ENCODE assay signal across 18 mouse cellular contexts in the genomic region with DNA sequence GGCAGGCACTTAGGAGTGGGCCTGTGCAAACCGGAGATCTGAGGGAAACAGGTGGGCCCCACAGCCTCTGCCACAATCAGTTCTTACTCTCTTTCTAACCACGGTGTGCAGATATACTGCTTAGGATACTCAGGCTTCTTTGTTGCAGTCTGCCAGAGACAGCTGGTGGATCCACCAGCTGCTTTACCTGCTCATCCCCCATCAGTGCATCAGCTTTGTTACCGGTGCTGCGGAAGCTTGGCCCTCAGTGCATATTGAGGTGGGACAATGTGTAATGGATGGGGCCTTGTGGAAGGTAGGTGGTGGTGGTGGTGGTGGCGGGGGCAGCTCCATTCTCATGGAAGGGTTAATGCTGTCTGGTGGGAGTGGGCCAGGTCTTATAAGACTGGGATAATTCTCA. TPM values are rescaled to one million over a fixed set of nuclear protein-coding genes. Genes with fewer than 3 reads are reported as not detected.
DNase-seq lines count a peak whose midpoint lies in the region; ATAC-seq and TF ChIP-seq lines count a peak whose summit lies in the region.
"Had no signal": no experiment of that assay in that cellular context is flagged by ENCODE, and none has a peak within 500 bp of the region (broad histone marks: within the 10 kb centered on the region; RNA-seq: fewer than 3 reads in every experiment).

No protein-coding gene starts in this region.

- no peak for TF ChIP-seq CTCF in C2C12 (IDR thresholded peaks at IDR 0.05; ENCODE audit: control insufficient read depth, insufficient read depth, insufficient read length)
- TF ChIP-seq CTCF in embryonic fibroblast, embryonic 13.5 days (IDR thresholded peaks at IDR 0.05; ENCODE audit: borderline replicate concordance, insufficient read depth, low read length), result no peak

- DNase-seq in heart, adult 11 months, result peak; percentile 77
- no peak for DNase-seq in heart, embryonic 10.5 days (ENCODE audit: low spot score)
- no peak for DNase-seq in frontal cortex, postnatal 36 days (ENCODE audit: low spot score in 2 of 2)
- DNase-seq in forebrain, embryonic 11.5 days (ENCODE audit: low spot score), result no peak
- DNase-seq: adrenal gland, adult 8-10 months; adrenal gland, postnatal 25 days; B cell, adult 2 months; cerebellum, adult 11 months; cerebellum, adult 11-12 months; cerebellum, adult 18-20 months had no signal

- no peaks in the 10 kb centered on the region for H3K79me2 ChIP-seq in C2C12 (ENCODE audit: control insufficient read depth, insufficient read depth)
- H3K79me2 ChIP-seq in myocyte (ENCODE audit: control insufficient read depth, insufficient read depth), result no peaks in the 10 kb centered on the region

- peaks cover 18% of the 10 kb centered on the region for H3K4me1 ChIP-seq in heart, embryonic 10.5 days
- H3K4me1 ChIP-seq in embryonic fibroblast, embryonic 13.5 days (ENCODE audit: control insufficient read depth, insufficient read depth, low read length), result peaks cover 40% of the 10 kb centered on the region
- peaks cover 19% of the 10 kb centered on the region for H3K4me1 ChIP-seq in forebrain, embryonic 16.5 days (replicated peaks; ENCODE audit: control insufficient read depth, insufficient read depth, low read length)
- H3K4me1 ChIP-seq in forebrain, embryonic 11.5 days (replicated peaks; ENCODE audit: control insufficient read depth, insufficient read depth, low read length), result 0 out of 2 replicates have a peak, but pooled peaks cover 5% of the 10 kb centered on the region

- H3ac ChIP-seq in C2C12 (ENCODE audit: control insufficient read depth, insufficient read length, low read depth) (no peak overlapping the region), myocyte (ENCODE audit: control insufficient read depth, insufficient read length) (no peak overlapping the region)

- H3K4me3 ChIP-seq in heart, embryonic 10.5 days, result no peak overlapping the region
- no peak overlapping the region for H3K4me3 ChIP-seq in C2C12 (ENCODE audit: insufficient read depth, poor library complexity, severe bottlenecking)
- H3K4me3 ChIP-seq in embryonic fibroblast, embryonic 13.5 days (ENCODE audit: insufficient read depth, low read length), result no peak overlapping the region
- no peak overlapping the region for H3K4me3 ChIP-seq in myocyte
- no peak overlapping the region for H3K4me3 ChIP-seq in forebrain, embryonic 16.5 days (replicated peaks; ENCODE audit: low read length)
- H3K4me3 ChIP-seq in forebrain, embryonic 11.5 days (ENCODE audit: low read depth, low read length), result no peak overlapping the region

- no peak for ATAC-seq in forebrain, embryonic 16.5 days
- no peak for ATAC-seq in forebrain, embryonic 11.5 days (replicated peaks; ENCODE audit: low FRiP score)
- ATAC-seq: activated CD4-positive, CD25-positive, alpha-beta regulatory T cell, adult 4 months; CD4-positive, CD25-positive, alpha-beta regulatory T cell, adult 4 months had no signal

- H3K27ac ChIP-seq in heart, embryonic 10.5 days, result no peak overlapping the region
- peak overlapping the region; percentile 75 for H3K27ac ChIP-seq in embryonic fibroblast, embryonic 13.5 days (ENCODE audit: insufficient read depth, low read length)
- H3K27ac ChIP-seq in forebrain, embryonic 16.5 days (ENCODE audit: low read length), result no peak overlapping the region
- no peak overlapping the region for H3K27ac ChIP-seq in forebrain, embryonic 11.5 days (ENCODE audit: low read depth, low read length)

- no peak overlapping the region for H3K9ac ChIP-seq in forebrain, embryonic 16.5 days (replicated peaks; ENCODE audit: low read depth, low read length)
- no peak overlapping the region for H3K9ac ChIP-seq in forebrain, embryonic 11.5 days (ENCODE audit: low read length)

- no peak for TF ChIP-seq POLR2A in embryonic fibroblast, embryonic 13.5 days (IDR thresholded peaks at IDR 0.05; ENCODE audit: low read depth, low read length)
- no peak for TF ChIP-seq POLR2A in myocyte (IDR thresholded peaks at IDR 0.05; ENCODE audit: insufficient read length, low read depth)

- peaks cover 98% of the 10 kb centered on the region for H3K27me3 ChIP-seq in heart, embryonic 10.5 days (ENCODE audit: insufficient read depth, poor library complexity, severe bottlenecking)
- H3K27me3 ChIP-seq in C2C12 (ENCODE audit: control insufficient read depth, insufficient read depth, insufficient read length) (no peaks in the 10 kb centered on the region), myocyte (ENCODE audit: control insufficient read depth, insufficient read depth, insufficient read length) (no peaks in the 10 kb centered on the region)
- peaks cover 37% of the 10 kb centered on the region for H3K27me3 ChIP-seq in forebrain, embryonic 16.5 days (replicated peaks; ENCODE audit: control insufficient read depth, insufficient read depth, low read length)
- H3K27me3 ChIP-seq in forebrain, embryonic 11.5 days (ENCODE audit: control insufficient read depth, insufficient read depth, low read length), result peaks cover 30% of the 10 kb centered on the region
- H3K27me3 ChIP-seq: Patski had no signal

- H3K36me3 ChIP-seq in heart, embryonic 10.5 days, result no peaks in the 10 kb centered on the region
- no peaks in the 10 kb centered on the region for H3K36me3 ChIP-seq in C2C12 (ENCODE audit: control insufficient read depth, insufficient read depth)
- no peaks in the 10 kb centered on the region for H3K36me3 ChIP-seq in myocyte (ENCODE audit: control insufficient read depth, insufficient read depth)
- H3K36me3 ChIP-seq in forebrain, embryonic 16.5 days (ENCODE audit: control insufficient read depth, insufficient read depth), result no peaks in the 10 kb centered on the region
- no peaks in the 10 kb centered on the region for H3K36me3 ChIP-seq in forebrain, embryonic 11.5 days (ENCODE audit: control insufficient read depth, insufficient read depth, low read length)
- H3K36me3 ChIP-seq: G1E had no signal

- no peaks in the 10 kb centered on the region for H3K79me3 ChIP-seq in C2C12 (ENCODE audit: low read depth)

- peak overlapping the region; percentile 45 for H3K4me2 ChIP-seq in myocyte (ENCODE audit: low read depth)
- H3K4me2 ChIP-seq in forebrain, embryonic 16.5 days (ENCODE audit: low read length), result no peak overlapping the region
- H3K4me2 ChIP-seq in forebrain, embryonic 11.5 days (ENCODE audit: low read depth, low read length, severe bottlenecking), result no peak overlapping the region

- no peaks in the 10 kb centered on the region for H3K9me3 ChIP-seq in heart, embryonic 10.5 days
- H3K9me3 ChIP-seq in forebrain, embryonic 16.5 days (ENCODE audit: control insufficient read depth, low read length), result no peaks in the 10 kb centered on the region
- no peaks in the 10 kb centered on the region for H3K9me3 ChIP-seq in forebrain, embryonic 11.5 days (ENCODE audit: control insufficient read depth, low read length)
- H3K9me3 ChIP-seq: G1E had no signal

- WGBS in heart, embryonic 10.5 days, result 73% methylated on average over 5 of the region's 5 CpGs
- 88% methylated on average over 5 of the region's 5 CpGs for WGBS in forebrain, embryonic 16.5 days
- WGBS in forebrain, embryonic 11.5 days, result 86% methylated on average over 5 of the region's 5 CpGs

TF ChIP-seq in C2C12, 6 proteins besides CTCF, POLR2A, EP300 and RAD21:
- TF ChIP-seq MYOD1 (IDR thresholded peaks at IDR 0.05; ENCODE audit: control insufficient read depth, insufficient read length, low read depth) (peak; percentile 20), MYOG (IDR thresholded peaks at IDR 0.05; ENCODE audit: control insufficient read depth, extremely low read depth, insufficient read length) (no peak)

TF ChIP-seq in myocyte, 11 proteins besides CTCF, POLR2A, EP300 and RAD21:
- TF ChIP-seq REST (IDR thresholded peaks at IDR 0.05; ENCODE audit: insufficient read depth, insufficient read length) (no peak), TCF3 (IDR thresholded peaks at IDR 0.05; ENCODE audit: insufficient read length, low read depth) (no peak), MAX (IDR thresholded peaks at IDR 0.05; ENCODE audit: low read depth) (no peak), TCF12 (IDR thresholded peaks at IDR 0.05; ENCODE audit: insufficient read depth, poor library complexity, severe bottlenecking) (no peak), POLR2AphosphoS2 (IDR thresholded peaks at IDR 0.05; ENCODE audit: insufficient read length, low read depth) (no peak), MYOG (IDR thresholded peaks at IDR 0.05; ENCODE audit: control insufficient read depth in 1 of 3, insufficient read depth in 1 of 3, insufficient read length in 2 of 3, low read depth in 2 of 3) (peak in 1 of 3 experiments; percentile 4), MYOD1 (IDR thresholded peaks at IDR 0.05; ENCODE audit: control insufficient read depth in 1 of 3, insufficient read length in 2 of 3, low read depth in 2 of 3) (peak in 2 of 3 experiments; percentile 39 to 50)

RNA-seq across cellular contexts. Expression of a gene that starts 13.0 kb away (rescaled TPM):
- 0.21 and 0.59 TPM in 2 replicates for polyA plus RNA-seq in heart, embryonic 10.5 days (2016; fragmentation: Nextera tagmentation; extraction: Ambion mirVana)
- polyA plus RNA-seq in C2C12 (2012; fragmentation: generic; extraction: Trizol), result 1.7 TPM
- 9.2 and 10.5 TPM in 2 replicates for polyA plus RNA-seq in embryonic fibroblast, embryonic 13.5 days (2011; ENCODE audit: insufficient read length, low read depth, missing spikeins)
- polyA plus RNA-seq in myocyte (2012; fragmentation: generic; extraction: Trizol), result 1.4 TPM
- polyA plus RNA-seq in forebrain, embryonic 16.5 days (2015; fragmentation: Nextera tagmentation; extraction: Ambion mirVana), result 0.10 TPM in 1 of 2 replicates, not detected in the other
- polyA plus RNA-seq in forebrain, embryonic 11.5 days (2014; fragmentation: Nextera tagmentation; extraction: Ambion mirVana), result not detected in 2 replicates
- polyA plus RNA-seq: activated CD4-positive, CD25-positive, alpha-beta regulatory T cell, adult 4 months; CD4-positive, CD25-positive, alpha-beta regulatory T cell, adult 4 months; G1E had no signal

RNA-seq across cellular contexts. Expression of a gene that starts 57.8 kb away (rescaled TPM):
- polyA plus RNA-seq in heart, embryonic 10.5 days (2016; fragmentation: Nextera tagmentation; extraction: Ambion mirVana), result 26.1 and 28.0 TPM in 2 replicates
- 44.7 TPM for polyA plus RNA-seq in C2C12 (2012; fragmentation: generic; extraction: Trizol)
- polyA plus RNA-seq in embryonic fibroblast, embryonic 13.5 days (2011; ENCODE audit: insufficient read length, low read depth, missing spikeins), result 21.0 and 21.1 TPM in 2 replicates
- 27.1 TPM for polyA plus RNA-seq in myocyte (2012; fragmentation: generic; extraction: Trizol)
- polyA plus RNA-seq in forebrain, embryonic 16.5 days (2015; fragmentation: Nextera tagmentation; extraction: Ambion mirVana), result 56.2 and 57.2 TPM in 2 replicates
- 33.2 and 34.6 TPM in 2 replicates for polyA plus RNA-seq in forebrain, embryonic 11.5 days (2014; fragmentation: Nextera tagmentation; extraction: Ambion mirVana)
